Mouse (Mus musculus): ENCODE results near the gene Nrxn1. TPM values are rescaled to one million over a fixed set of nuclear protein-coding genes. Genes with fewer than 3 reads are reported as not detected.
A peak's percentile ranks its signal among the peaks of the same experiment; 100 is the strongest.

Gene Nrxn1
- polyA plus RNA-seq, 1 experiment from 2014 or later = 7.1 TPM

GRCm38 (mm10) chr17:90127561-90127960, 965.3 kb downstream of the Nrxn1 start:
- no peak overlapping the region for H3K9ac ChIP-seq
- no peak overlapping the region for H3K4me2 ChIP-seq
- H3K4me3 ChIP-seq (replicated peaks) = no peak overlapping the region
- 67% methylated on average over 1 of the region's 1 CpGs for WGBS
- no peaks in the 10 kb centered on the region for H3K4me1 ChIP-seq
- ATAC-seq (ENCODE audit: insufficient read depth, low FRiP score, low read depth) = no peak
- H3K9me3 ChIP-seq = no peaks in the 10 kb centered on the region
- H3K27ac ChIP-seq = no peak overlapping the region
- no peaks in the 10 kb centered on the region for H3K36me3 ChIP-seq
- no peaks in the 10 kb centered on the region for H3K27me3 ChIP-seq (replicated peaks)

- H3K36me3 ChIP-seq = no peaks in the 10 kb centered on the region
- H3K9ac ChIP-seq = no peak overlapping the region
- H3K4me2 ChIP-seq = no peak overlapping the region
- 75% methylated on average over 5 of the region's 5 CpGs for WGBS
- H3K9me3 ChIP-seq = no peaks in the 10 kb centered on the region
- H3K27me3 ChIP-seq (replicated peaks) = no peaks in the 10 kb centered on the region
- ATAC-seq (ENCODE audit: insufficient read depth, low FRiP score, low read depth) = no peak
- no peaks in the 10 kb centered on the region for H3K4me1 ChIP-seq
- H3K4me3 ChIP-seq (replicated peaks) = no peak overlapping the region
- no peak overlapping the region for H3K27ac ChIP-seq
Measured at GRCm38 (mm10) chr17:90122796-90123481, 969.9 kb downstream of the Nrxn1 start.

GRCm38 (mm10) chr17:90116241-90116640, 976.6 kb downstream of the Nrxn1 start:
- H3K27me3 ChIP-seq (replicated peaks) = no peaks in the 10 kb centered on the region
- no peak overlapping the region for H3K27ac ChIP-seq
- no peak overlapping the region for H3K9ac ChIP-seq
- H3K4me3 ChIP-seq (replicated peaks) = no peak overlapping the region
- no peaks in the 10 kb centered on the region for H3K9me3 ChIP-seq
- WGBS = 83% methylated on average over 2 of the region's 2 CpGs
- no peaks in the 10 kb centered on the region for H3K4me1 ChIP-seq
- no peak for ATAC-seq (ENCODE audit: insufficient read depth, low FRiP score, low read depth)
- no peak overlapping the region for H3K4me2 ChIP-seq
- no peaks in the 10 kb centered on the region for H3K36me3 ChIP-seq

GRCm38 (mm10) chr17:90094999-90095398, 997.9 kb downstream of the Nrxn1 start:
- Histone ChIP-seq H3K27me3 (replicated peaks) (no peaks in the 10 kb centered on the region), H3K4me3 (replicated peaks) (no peak overlapping the region), H3K4me1 (no peaks in the 10 kb centered on the region), H3K9me3 (no peaks in the 10 kb centered on the region), H3K4me2 (no peak overlapping the region), H3K27ac (no peak overlapping the region), H3K9ac (no peak overlapping the region), H3K36me3 (no peaks in the 10 kb centered on the region)
- 74% methylated on average over 3 of the region's 3 CpGs for WGBS
- no peak for ATAC-seq (ENCODE audit: insufficient read depth, low FRiP score, low read depth)

- Histone ChIP-seq H3K4me3 (replicated peaks) (peak overlapping the region; percentile 28), H3K9ac (no peak overlapping the region), H3K4me2 (peak overlapping the region; percentile 49), H3K27ac (no peak overlapping the region), H3K9me3 (no peaks in the 10 kb centered on the region), H3K36me3 (no peaks in the 10 kb centered on the region), H3K4me1 (peaks cover 4% of the 10 kb centered on the region), H3K27me3 (replicated peaks) (no peaks in the 10 kb centered on the region)
- WGBS = 4% methylated on average over 12 of the region's 12 CpGs
- peak; percentile 88 for ATAC-seq (ENCODE audit: insufficient read depth, low FRiP score, low read depth)
Measured at GRCm38 (mm10) chr17:90088314-90088650, 1004.6 kb downstream of the Nrxn1 start.

- Histone ChIP-seq H3K9me3 (no peaks in the 10 kb centered on the region), H3K27me3 (replicated peaks) (no peaks in the 10 kb centered on the region), H3K4me1 (peaks cover 4% of the 10 kb centered on the region), H3K4me3 (replicated peaks) (peak overlapping the region; percentile 28), H3K9ac (no peak overlapping the region), H3K4me2 (peak overlapping the region; percentile 49), H3K36me3 (no peaks in the 10 kb centered on the region), H3K27ac (no peak overlapping the region)
- no peak for ATAC-seq (ENCODE audit: insufficient read depth, low FRiP score, low read depth)
- WGBS = 63% methylated on average over 11 of the region's 11 CpGs
Measured at GRCm38 (mm10) chr17:90087616-90088313, 1005.1 kb downstream of the Nrxn1 start.

GRCm38 (mm10) chr17:90086826-90087225, 1006.0 kb downstream of the Nrxn1 start:
- Histone ChIP-seq H3K27ac (no peak overlapping the region), H3K9ac (no peak overlapping the region), H3K9me3 (no peaks in the 10 kb centered on the region), H3K4me1 (peaks cover 4% of the 10 kb centered on the region), H3K4me3 (replicated peaks) (no peak overlapping the region), H3K4me2 (no peak overlapping the region), H3K27me3 (replicated peaks) (no peaks in the 10 kb centered on the region), H3K36me3 (no peaks in the 10 kb centered on the region)
- WGBS = 31% methylated on average over 1 of the region's 1 CpGs
- ATAC-seq (ENCODE audit: insufficient read depth, low FRiP score, low read depth) = peak; percentile 18; the same call in 1 of the 2 replicates

- ATAC-seq (ENCODE audit: insufficient read depth, low FRiP score, low read depth) = no peak
- WGBS = 70% methylated on average over 6 of the region's 6 CpGs
- H3K27me3 ChIP-seq (replicated peaks) = no peaks in the 10 kb centered on the region
Measured at GRCm38 (mm10) chr17:90079003-90079402, 1013.9 kb downstream of the Nrxn1 start.

GRCm38 (mm10) chr17:90078488-90078887, 1014.4 kb downstream of the Nrxn1 start:
- Histone ChIP-seq H3K4me2 (no peak overlapping the region), H3K4me1 (no peaks in the 10 kb centered on the region), H3K9ac (no peak overlapping the region), H3K9me3 (no peaks in the 10 kb centered on the region), H3K27ac (no peak overlapping the region), H3K36me3 (no peaks in the 10 kb centered on the region), H3K4me3 (replicated peaks) (no peak overlapping the region), H3K27me3 (replicated peaks) (no peaks in the 10 kb centered on the region)
- no peak for ATAC-seq (ENCODE audit: insufficient read depth, low FRiP score, low read depth)
- WGBS = 43% methylated on average over 3 of the region's 3 CpGs

More at GRCm38 (mm10) chr17:90079003-90079402, 1013.9 kb downstream of the Nrxn1 start:
- H3K4me2 ChIP-seq = no peak overlapping the region
- no peak overlapping the region for H3K9ac ChIP-seq
- H3K27ac ChIP-seq = no peak overlapping the region
- H3K4me1 ChIP-seq = no peaks in the 10 kb centered on the region
- H3K36me3 ChIP-seq = no peaks in the 10 kb centered on the region
- no peaks in the 10 kb centered on the region for H3K9me3 ChIP-seq
- no peak overlapping the region for H3K4me3 ChIP-seq (replicated peaks)

- Histone ChIP-seq H3K36me3 (no peaks in the 10 kb centered on the region), H3K27me3 (replicated peaks) (no peaks in the 10 kb centered on the region), H3K4me1 (no peaks in the 10 kb centered on the region), H3K4me3 (replicated peaks) (no peak overlapping the region), H3K27ac (no peak overlapping the region), H3K4me2 (no peak overlapping the region), H3K9me3 (no peaks in the 10 kb centered on the region), H3K9ac (no peak overlapping the region)
- 18% methylated on average over 1 of the region's 1 CpGs for WGBS
- no peak for ATAC-seq (ENCODE audit: insufficient read depth, low FRiP score, low read depth)
Measured at GRCm38 (mm10) chr17:90062866-90063265, 1030.0 kb downstream of the Nrxn1 start.

- H3K4me1 ChIP-seq = no peaks in the 10 kb centered on the region
- no peak overlapping the region for H3K4me2 ChIP-seq
- no peaks in the 10 kb centered on the region for H3K27me3 ChIP-seq (replicated peaks)
- no peaks in the 10 kb centered on the region for H3K36me3 ChIP-seq
- H3K27ac ChIP-seq = no peak overlapping the region
- 51% methylated on average over 5 of the region's 5 CpGs for WGBS
- no peak overlapping the region for H3K4me3 ChIP-seq (replicated peaks)
- H3K9me3 ChIP-seq = no peaks in the 10 kb centered on the region
- H3K9ac ChIP-seq = no peak overlapping the region
- ATAC-seq (ENCODE audit: insufficient read depth, low FRiP score, low read depth) = no peak
Measured at GRCm38 (mm10) chr17:90060872-90061271, 1032.0 kb downstream of the Nrxn1 start.

GRCm38 (mm10) chr17:90060168-90060567, 1032.7 kb downstream of the Nrxn1 start:
- no peak overlapping the region for H3K27ac ChIP-seq
- WGBS = 40% methylated on average over 3 of the region's 3 CpGs
- no peak for ATAC-seq (ENCODE audit: insufficient read depth, low FRiP score, low read depth)
- no peaks in the 10 kb centered on the region for H3K27me3 ChIP-seq (replicated peaks)
- no peak overlapping the region for H3K4me2 ChIP-seq
- H3K4me1 ChIP-seq = no peaks in the 10 kb centered on the region
- H3K9ac ChIP-seq = no peak overlapping the region
- no peaks in the 10 kb centered on the region for H3K9me3 ChIP-seq
- no peak overlapping the region for H3K4me3 ChIP-seq (replicated peaks)
- H3K36me3 ChIP-seq = no peaks in the 10 kb centered on the region

Measured in stomach, embryonic 15.5 days (tissue).